Mouse (Mus musculus) adrenal gland, adult (tissue): ENCODE data around the gene Jhy.

Experiments used
- DNase-seq, 2 experiments: peaks; one replicate each; pipeline ENCODE4 v3.0.0; 2022 to 2023; ENCODE audit warnings: low spot score in 1 of 2; ENCODE audit not compliant: inconsistent age in 2 of 2

Gene Jhy

GRCm38 (mm10) chr9:40927351-40927980, 36.5 kb downstream of the Jhy start:
- DNase-seq = no peak

- no peak for DNase-seq
Measured at GRCm38 (mm10) chr9:40917871-40918613, 45.9 kb downstream of the Jhy start.

- DNase-seq = no peak
Measured at GRCm38 (mm10) chr9:40908915-40909314, 55.0 kb downstream of the Jhy start.

- no peak for DNase-seq
Measured at GRCm38 (mm10) chr9:40908411-40908810, 55.5 kb downstream of the Jhy start.

- DNase-seq = no peak
Measured at GRCm38 (mm10) chr9:40907413-40907812, 56.5 kb downstream of the Jhy start.

GRCm38 (mm10) chr9:40892456-40892855, 71.5 kb downstream of the Jhy start:
- no peak for DNase-seq

GRCm38 (mm10) chr9:40889389-40889788, 74.5 kb downstream of the Jhy start:
- DNase-seq = no peak

GRCm38 (mm10) chr9:40885669-40886068, 78.2 kb downstream of the Jhy start:
- no peak for DNase-seq

GRCm38 (mm10) chr9:40878998-40879397, 84.9 kb downstream of the Jhy start:
- no peak for DNase-seq

GRCm38 (mm10) chr9:40878291-40878945, 85.5 kb downstream of the Jhy start:
- no peak for DNase-seq

- no peak for DNase-seq
Measured at GRCm38 (mm10) chr9:40877881-40878235, 86.1 kb downstream of the Jhy start.

- no peak for DNase-seq
Measured at GRCm38 (mm10) chr9:40877146-40877880, 86.6 kb downstream of the Jhy start.

GRCm38 (mm10) chr9:40876693-40877092, 87.2 kb downstream of the Jhy start:
- DNase-seq = no peak

- no peak for DNase-seq
Measured at GRCm38 (mm10) chr9:40876164-40876563, 87.8 kb downstream of the Jhy start.

- no peak for DNase-seq
Measured at GRCm38 (mm10) chr9:40875431-40875830, 88.5 kb downstream of the Jhy start.

GRCm38 (mm10) chr9:40874961-40875360, 89.0 kb downstream of the Jhy start:
- no peak for DNase-seq

- peak; percentile 25 to 62 for DNase-seq
Measured at GRCm38 (mm10) chr9:40873556-40874470, 90.1 kb downstream of the Jhy start, which contains the start of gene Bsx. TSS of gene Bsx (plus strand) at chr9:40874127.

- DNase-seq = no peak
Measured at GRCm38 (mm10) chr9:40872156-40872478, 91.8 kb downstream of the Jhy start.

GRCm38 (mm10) chr9:40871369-40872155, 92.4 kb downstream of the Jhy start:
- DNase-seq = peak in 1 of 2 experiments; percentile 52

- no peak for DNase-seq
Measured at GRCm38 (mm10) chr9:40870331-40870730, 93.6 kb downstream of the Jhy start.
